Mouse (Mus musculus): Measurements from ENCODE around the gene Npr1.

DNA sequence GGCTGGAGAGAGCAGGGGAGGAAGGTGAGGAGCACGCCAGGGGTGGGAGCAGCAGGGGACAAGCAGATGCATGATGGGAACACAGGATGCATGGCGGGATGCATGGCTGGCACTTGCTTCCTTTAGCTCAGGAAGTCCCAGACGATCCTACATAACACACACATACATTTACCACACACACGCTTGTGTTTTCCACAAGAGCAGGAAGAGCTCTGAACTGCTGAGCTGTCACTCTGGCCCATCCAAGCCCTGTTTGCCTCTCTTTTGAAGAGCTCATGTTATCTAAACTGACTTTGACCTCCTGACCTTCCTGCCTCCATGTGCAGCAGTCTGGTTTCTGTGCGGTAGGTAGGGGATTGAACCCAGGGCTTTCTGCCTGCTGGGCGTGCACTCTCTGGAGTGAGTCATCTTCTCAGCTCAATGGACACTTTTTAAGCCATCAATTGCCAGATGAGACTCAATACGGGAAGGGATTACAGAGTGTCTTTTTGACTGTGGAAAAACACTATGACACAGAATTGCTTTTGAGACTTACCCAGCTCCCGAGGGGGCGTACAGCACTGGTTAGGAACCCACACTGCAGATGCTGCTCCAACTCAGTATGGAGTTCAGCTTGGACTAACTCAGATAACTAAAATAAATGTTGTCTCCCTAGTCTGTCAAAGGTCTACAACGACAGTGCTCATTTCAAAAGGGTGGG, 14.1 kb downstream of the Npr1 start:
- TF ChIP-seq POLR2A (IDR thresholded peaks at IDR 0.05; ENCODE audit: insufficient read length, low read depth) (no peak), MAX (IDR thresholded peaks at IDR 0.05; ENCODE audit: low read depth) (no peak), TCF12 (IDR thresholded peaks at IDR 0.05; ENCODE audit: insufficient read depth, poor library complexity, severe bottlenecking) (no peak), POLR2AphosphoS2 (IDR thresholded peaks at IDR 0.05; ENCODE audit: insufficient read length, low read depth) (no peak), E2F4 (IDR thresholded peaks at IDR 0.05; ENCODE audit: insufficient read depth) (no peak)

All from myocyte (in vitro differentiated cells).